Mouse (Mus musculus): ENCODE data around the gene Zfp382.
"Not testable (repeated sequence)": the region's sequence is repeated elsewhere in the genome, so short reads cannot be mapped to it uniquely, and the experiment has no call there.

DNA sequence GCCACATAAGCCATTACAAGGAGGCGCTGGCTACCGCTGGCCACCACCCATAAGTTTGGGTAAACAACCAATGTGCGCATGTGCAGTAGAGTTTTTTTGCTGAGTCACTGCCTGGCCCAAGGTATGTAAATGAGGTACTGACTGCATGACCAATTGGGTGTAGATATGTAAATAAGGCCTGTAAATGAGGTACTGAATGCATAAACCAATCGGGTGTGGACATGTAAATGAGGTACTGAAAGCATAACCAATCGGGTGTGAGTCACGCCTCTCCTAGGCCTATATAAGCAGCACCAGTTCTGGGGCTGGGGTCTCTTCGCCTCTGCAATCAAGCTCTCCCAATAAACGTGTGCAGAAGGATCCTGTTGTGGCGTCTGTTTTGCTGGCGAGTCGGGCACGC, 3.8 kb upstream of the Zfp382 start:
- not testable (repeated sequence) for TF ChIP-seq CTCF (IDR thresholded peaks at IDR 0.05; ENCODE audit: low read depth, low read length); GATA1 (IDR thresholded peaks at IDR 0.05; ENCODE audit: borderline replicate concordance, low read length); TAL1 (conservative IDR thresholded peaks at IDR 0.05; ENCODE audit: low read depth, low read length)

Data from G1E (cell line).